Mouse (Mus musculus) retina, postnatal 7 days (tissue): ENCODE measurements at regions not wholly inside any gene's neighbourhood (a gene's known extent, or its start where the extent isn't known, plus 50 kb on each side); places are given as distances from the start of the nearest gene placed in this dataset.

Source experiments
- DNase-seq: peaks from one replicate; pipeline ENCODE4 v3.0.0-alpha.2; 2012; ENCODE audit warnings: low read depth, low spot score

GRCm38 (mm10) chr2:169237321-169237720, 281.9 kb upstream of the Zfp64 start:
- no peak for DNase-seq

DNA sequence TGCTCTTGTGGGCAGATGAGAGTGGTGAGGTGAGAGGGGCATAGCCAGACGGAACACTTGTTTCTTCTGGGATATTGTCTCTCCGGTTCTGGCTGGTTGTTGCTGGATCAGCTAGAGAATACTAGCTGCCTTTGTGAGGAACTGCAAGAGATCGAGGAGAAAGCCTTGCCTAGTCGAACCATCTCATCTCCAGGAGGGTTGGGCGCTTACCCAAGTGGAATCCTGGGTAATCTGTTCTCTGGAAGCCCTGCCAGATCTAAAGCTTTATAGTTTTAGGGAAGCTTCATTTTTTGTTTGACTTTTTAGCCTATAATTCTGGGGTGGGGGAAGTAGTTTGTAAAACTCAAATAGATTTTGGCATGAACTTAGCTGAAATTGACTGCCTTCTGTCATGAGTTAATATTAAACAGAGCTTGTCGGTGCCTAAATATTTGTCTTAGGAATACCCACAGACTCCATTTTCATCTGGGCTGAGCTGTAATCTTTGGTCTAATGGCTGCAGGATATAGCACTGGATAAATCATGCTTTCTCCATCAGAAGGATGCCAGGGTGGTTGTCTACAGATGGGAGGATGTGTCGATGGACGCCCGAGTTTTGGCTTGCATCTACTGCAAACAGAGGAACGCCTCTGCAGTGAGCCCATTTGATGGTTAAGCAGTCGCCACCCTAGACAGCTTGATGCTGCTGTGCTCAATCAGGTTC, 279.1 kb upstream of the Zfp64 start:
- no peak for DNase-seq

DNA sequence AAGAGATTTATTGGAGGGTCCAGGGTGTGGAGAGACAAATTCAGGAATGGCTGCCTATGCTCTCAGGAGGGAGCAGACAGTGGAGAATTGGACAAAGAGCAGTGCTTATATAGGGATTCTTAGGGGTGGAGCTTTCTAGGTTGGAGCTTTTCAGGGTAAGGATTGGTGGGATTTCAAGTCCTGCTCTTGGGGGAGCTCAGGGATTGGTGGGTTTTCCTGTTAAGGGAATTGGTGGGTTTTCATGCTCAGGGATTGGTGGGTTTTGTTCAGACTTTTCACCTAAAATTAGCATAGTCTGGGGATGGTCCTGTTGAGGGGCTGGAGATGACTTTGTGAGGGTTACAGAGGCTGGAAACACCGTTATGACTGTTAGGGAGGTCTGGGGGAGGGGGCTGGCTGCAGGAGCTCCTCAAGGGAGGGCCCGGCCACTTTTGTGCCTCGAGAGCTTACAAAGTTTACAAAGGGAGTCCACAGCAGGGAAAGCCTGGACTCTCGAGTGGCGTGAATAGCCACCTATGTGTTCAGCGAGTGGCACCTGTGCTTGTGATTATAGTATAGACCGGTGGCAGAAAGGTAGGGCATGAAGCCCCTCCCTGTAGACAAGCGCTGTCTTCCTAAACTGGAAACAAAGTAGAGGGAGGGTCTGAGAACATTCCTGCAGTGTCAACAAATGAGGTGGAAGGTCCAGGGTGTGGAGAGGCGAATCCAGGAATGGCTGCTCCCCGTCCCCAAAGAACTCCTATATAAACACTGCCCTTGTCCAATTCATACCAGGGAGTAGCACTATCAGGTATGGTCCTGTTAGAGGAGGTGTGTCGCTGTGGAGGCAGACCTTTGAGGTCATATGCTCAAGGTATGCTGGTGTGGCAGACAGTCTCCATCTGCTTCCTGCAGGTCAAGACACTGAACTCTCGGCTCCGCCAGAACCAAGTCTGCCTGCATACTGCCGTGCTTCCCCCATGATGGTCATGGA, 278.1 kb upstream of the Zfp64 start:
- DNase-seq, result no peak

DNA sequence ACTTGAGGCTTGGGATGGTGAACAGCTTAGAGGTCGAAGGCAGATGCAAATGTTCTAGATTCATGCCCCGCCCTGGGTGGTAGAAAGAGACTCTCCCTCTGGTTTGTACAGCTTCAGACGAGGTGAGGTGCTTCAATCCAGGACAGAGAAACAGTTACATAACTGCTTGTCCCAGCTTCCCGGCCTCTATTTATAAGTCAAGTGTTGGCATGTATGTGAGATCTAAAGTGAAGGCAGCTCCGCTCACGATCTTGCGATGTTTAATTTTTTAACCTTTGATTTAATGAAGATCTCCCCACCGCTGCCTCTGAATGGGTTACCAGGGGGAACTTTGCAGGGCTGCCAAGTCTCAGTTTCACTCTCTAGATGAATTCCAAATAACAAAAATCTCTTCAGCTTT, 266.9 kb upstream of the Zfp64 start:
- no peak for DNase-seq

DNA sequence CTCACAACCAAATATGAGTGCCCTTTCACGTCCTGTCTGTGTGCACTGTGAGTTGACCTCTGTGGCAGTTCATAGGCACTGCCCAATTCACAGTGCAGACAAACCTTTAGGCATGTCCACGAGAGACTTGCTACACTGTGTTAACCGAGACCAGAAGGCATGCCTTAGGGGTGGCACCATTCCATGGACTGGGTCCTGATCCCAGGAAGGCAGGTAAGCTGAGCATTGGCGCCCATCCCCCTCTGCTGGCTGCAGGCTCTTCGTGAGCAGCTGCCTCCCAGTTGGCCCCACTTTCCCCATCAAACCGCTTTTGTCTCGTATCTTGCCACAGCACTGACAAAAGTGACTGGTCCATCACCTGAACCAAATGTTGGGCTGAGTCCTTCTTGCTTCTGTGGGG, 265.8 kb upstream of the Zfp64 start:
- DNase-seq, result no peak

GRCm38 (mm10) chr2:169215546-169216043, 260.2 kb upstream of the Zfp64 start:
- no peak for DNase-seq

DNA sequence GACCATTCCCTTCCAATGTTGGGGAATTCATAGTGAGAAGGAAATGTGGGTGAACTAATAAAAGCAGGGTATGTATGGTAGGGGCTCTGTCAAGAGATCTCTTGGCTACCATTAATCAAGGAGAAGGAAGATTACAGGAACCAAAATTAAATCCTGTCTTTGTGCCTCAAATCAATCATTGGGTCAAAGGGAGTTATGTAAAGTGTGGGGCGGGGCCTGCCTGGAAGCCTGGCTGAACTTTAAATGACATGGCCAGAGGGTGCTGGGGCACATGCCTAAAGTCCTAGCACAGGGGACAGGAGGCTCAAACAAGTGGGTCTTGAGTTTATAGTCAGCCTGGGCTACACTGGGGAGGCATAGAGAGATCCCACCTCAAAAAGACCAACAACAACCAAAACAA, 259.0 kb upstream of the Zfp64 start:
- no peak for DNase-seq

DNA sequence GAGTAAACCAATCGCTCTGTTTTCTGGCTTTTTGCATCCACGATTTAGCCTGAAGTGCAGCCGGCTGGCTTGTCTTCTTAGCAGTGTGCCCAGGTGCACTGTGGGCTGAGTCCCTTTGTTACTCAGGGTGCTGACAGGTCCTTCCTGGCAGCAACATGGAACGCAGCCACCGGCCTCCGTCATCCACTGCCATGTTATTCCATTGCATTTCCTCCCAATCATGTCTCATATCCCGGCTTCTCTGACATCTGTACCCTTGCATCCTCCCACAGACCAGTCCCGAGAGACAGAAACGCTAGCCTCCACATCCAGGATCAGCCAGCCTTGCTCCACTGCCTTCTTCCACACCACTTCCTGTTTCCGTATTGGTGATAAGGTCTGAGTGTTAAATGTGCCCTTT, 257.9 kb upstream of the Zfp64 start:
- no peak for DNase-seq

GRCm38 (mm10) chr2:169212676-169213257, 257.4 kb upstream of the Zfp64 start:
- no peak for DNase-seq

DNA sequence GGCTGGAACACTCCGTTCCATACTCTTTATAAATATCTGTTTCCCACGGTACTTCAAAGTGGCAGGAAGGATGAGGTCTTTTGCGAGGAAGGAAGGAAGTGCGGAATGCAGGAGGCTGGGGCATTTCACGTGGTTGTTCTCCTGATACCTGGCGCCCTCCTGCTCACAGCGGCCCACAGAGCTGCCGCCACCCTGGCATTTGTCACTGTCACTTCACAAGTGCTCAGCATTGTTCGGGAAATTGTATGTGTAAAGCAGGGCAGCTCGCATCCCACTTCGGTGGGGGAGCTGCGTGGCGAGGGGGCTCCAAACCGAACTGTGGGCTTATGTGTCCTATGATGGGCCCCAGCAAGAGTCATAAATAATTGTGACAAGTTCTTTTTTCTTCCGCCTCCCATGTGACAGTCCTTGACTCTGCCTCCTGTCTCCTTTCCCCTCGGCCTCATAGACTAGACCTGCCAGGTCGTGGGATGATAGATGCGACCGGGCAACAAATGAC, 248.9 kb upstream of the Zfp64 start:
- no peak for DNase-seq

DNA sequence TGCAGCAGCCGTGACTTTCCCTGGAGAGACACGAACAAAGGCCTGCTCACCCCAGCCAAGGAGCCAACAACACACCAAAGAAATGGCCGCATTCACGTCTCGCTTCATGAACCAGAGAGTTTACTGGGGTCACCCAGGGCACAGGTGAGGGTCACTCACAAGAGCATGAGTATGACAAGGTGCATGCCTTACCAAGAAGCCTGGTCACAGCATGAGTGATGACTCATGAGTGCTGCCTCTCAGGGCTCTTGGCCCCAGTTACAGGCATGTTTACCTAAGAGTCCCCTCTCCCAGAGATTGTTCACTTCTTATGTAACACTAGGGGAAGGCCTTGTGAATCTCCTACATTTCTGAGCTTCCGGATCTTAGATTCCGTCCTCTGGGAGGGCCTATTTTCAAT, 236.6 kb upstream of the Zfp64 start:
- DNase-seq, result no peak

GRCm38 (mm10) chr2:169191465-169191864, 236.1 kb upstream of the Zfp64 start:
- no peak for DNase-seq

GRCm38 (mm10) chr2:169177565-169177964, 222.2 kb upstream of the Zfp64 start:
- no peak for DNase-seq

GRCm38 (mm10) chr2:169168795-169169194, 213.4 kb upstream of the Zfp64 start:
- no peak for DNase-seq

DNA sequence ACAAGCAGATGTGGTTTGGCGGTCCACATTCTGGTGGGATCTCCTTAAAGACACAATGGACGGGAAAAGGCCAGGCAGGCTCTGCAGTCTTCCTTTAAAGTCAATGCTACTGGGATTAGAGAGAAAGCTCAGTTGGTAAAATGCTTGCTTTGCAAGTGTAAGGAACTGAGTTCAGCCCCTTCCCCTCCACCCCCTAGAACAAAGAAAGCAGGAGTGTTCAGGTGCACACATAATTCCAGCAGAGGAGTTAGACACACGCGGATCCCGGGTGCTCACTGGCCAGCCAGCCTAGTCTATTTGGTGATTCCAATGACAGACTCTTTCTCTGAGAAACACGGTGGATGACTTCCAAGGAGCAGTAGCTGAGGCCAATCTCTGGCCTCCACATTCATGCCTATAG, 213.0 kb upstream of the Zfp64 start:
- no peak for DNase-seq

- no peak for DNase-seq
Measured at GRCm38 (mm10) chr2:169161651-169162050, 206.3 kb upstream of the Zfp64 start.

GRCm38 (mm10) chr2:169158760-169159159, 203.4 kb upstream of the Zfp64 start:
- no peak for DNase-seq

- DNase-seq, result no peak
Measured at GRCm38 (mm10) chr2:169158005-169158673, 202.8 kb upstream of the Zfp64 start.

DNA sequence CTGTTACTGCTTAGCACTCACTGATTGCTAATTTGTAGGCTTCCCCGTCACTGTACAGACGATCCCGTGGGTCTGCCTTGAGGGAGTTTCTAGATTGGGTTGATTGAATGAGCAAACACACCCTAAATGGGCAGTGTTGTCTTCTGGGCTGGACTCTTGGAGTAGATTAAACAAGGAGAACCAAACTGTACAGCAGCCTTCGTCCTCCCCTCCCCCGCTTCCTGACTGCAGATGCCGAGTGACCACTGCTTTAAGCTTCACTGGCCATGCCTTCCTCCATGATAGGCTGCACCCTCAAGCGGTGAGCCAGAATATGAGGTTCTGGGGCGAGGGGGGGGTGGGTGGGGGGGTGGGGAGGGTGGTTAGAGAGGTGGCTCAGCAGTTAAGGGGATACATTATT, 201.5 kb upstream of the Zfp64 start:
- no peak for DNase-seq

DNA sequence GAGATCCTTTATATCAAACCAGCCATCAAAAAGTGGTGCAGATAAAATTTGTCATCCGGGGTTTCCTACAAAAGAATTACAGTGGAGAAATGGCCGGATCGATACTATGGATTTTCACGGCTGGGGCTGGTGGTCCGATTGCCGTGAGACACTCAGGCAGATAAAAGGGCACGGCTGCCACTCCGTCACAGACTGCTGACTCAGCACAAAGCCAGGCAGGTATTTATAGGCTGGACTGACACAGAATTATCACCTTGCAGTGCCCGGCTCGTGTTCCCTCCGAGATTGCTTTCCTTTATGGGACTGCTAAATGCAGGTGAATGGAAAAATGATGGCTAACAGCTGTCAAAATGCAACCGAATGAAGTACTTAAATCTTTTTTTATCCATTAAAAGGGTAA, 199.5 kb upstream of the Zfp64 start:
- no peak for DNase-seq

GRCm38 (mm10) chr2:169147655-169148054, 192.3 kb upstream of the Zfp64 start:
- no peak for DNase-seq

- DNase-seq, result no peak
Measured at GRCm38 (mm10) chr2:169142224-169142623, 186.8 kb upstream of the Zfp64 start.
